Mouse (Mus musculus): ENCODE results near the gene Inpp5f. TPM values are rescaled to one million over a fixed set of nuclear protein-coding genes. Genes with fewer than 3 reads are reported as not detected.
"Not testable (repeated sequence)": the region's sequence is repeated elsewhere in the genome, so short reads cannot be mapped to it uniquely, and the experiment has no call there.

Inpp5f gene
- total RNA-seq (2015; ENCODE audit: low replicate concordance): 1.8 and 3.8 TPM in 2 replicates
- total RNA-seq (2017; ENCODE audit: low replicate concordance): 1.0 and 2.2 TPM in 2 replicates

DNA sequence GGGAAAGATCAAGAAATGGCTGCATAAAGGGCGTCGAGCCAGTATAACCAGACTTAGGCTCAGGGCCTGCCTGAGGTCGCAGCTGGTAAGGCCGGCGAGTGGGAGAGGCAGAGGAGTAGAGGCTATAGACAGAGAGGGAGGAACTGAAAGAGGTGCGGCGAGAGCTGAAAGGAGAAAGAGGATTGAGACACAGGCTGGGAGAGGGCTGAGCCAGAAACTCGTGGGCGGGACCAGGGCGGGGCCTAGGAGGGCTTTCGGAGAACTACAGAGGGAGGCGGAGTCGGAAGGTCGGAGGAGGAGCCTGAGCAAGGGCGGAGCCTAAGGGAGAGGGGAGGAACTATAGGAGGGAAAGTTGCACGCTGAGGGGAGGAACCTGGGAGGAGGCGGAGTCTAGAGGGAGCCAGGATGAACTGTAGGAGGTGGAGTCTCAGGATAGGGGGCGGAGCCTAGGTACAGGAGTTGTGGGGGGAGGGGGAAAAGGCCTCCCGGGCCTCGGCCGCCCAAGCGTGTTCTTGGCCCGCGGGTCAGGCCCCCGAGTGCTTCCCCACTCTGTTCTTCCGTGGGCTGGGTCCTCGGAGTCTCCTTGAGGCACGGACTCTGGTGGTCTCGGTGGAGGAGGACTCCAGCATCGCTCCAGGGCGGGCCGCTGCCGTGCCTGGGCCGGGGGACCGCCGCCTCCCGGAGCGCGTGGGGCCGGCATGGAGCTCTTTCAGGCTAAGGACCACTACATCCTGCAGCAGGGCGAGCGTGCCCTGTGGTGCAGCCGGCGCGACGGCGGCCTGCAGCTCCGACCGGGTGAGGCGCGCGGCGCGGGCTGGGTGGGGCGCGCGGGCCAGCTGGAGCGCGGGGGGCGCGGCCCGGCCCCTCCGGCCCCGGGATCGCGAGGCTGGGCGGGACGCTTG, at the start of gene Inpp5f:
Gene Inpp5f, plus strand, starts transcription at position 432 of the 902 bp plus-strand sequence.
- ATAC-seq (replicated peaks; ENCODE audit: low FRiP score, poor library complexity, severe bottlenecking): peak; percentile 98

DNA sequence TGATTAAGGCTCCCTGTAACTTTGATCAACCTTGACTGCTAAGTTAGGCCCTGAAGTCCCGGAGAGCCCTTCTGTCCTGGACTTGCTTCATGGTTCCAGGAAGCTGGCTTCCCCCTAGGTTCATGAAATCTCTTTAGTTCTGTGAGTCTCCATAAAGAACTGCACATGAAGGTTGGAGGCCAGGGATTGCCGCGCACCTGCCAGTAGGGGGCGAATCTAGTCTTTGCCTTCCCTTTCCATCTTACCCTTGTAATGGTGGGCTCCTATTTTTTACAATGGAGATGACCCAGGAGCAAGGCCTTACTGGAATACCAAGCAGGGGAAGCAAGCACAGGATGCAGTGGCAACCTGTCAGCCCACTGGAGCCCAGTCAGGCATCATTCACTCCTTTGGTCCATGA, 47.8 kb upstream of the Inpp5f start:
- ATAC-seq (replicated peaks; ENCODE audit: low FRiP score, poor library complexity, severe bottlenecking): no peak

DNA sequence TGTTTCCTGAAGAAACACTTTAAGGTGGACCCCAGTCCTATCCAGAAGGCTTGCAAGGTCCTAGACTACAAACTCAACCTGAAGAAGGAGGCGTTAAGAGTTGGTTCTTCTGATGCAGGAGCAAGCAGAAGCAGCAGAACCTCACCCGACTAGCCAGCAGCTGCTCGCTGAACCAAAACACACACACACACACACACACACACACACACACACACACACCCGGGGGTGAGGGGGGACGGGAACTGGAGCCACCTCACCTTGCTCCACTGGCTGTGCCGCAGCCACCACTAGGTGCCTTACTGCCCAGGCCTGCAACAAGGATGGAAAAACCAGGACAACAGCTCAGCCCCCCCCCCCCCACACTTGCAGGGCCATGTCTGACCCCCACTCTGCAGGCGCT, 44.8 kb upstream of the Inpp5f start:
- no peak for ATAC-seq (replicated peaks; ENCODE audit: low FRiP score, poor library complexity, severe bottlenecking)

DNA sequence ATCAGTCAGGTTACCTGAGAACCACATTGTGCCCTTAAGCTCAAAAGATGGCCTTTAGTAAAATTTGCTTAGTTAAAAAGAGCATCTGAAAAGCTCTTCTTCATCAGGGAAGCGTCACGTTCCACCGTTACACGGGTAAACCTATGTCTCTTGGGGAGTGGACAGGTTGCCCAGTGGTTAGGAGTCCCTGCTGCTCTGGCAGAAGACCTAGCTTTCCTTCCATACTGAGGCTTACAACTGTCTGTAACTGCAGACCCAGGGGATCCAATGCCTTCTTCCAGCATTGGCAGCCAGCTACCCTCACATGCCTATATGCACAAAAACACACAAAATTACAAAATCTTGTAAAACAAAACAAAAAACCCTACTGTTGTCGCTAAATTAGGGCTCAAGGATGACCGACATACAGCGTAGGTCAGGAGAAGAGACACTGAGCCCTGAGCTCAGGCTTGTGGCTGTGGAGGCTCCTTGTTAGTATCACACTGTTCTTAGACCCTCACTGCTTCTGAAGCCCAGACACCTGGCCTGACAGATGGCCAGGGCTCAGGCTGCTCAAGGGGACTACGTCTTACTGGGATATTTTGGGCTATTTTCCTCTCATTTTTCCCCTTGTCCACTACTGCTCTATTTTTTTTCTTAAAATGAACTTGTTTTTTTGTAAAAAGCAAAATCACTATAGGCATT, 43.4 kb upstream of the Inpp5f start:
- no peak for ATAC-seq (replicated peaks; ENCODE audit: low FRiP score, poor library complexity, severe bottlenecking)

DNA sequence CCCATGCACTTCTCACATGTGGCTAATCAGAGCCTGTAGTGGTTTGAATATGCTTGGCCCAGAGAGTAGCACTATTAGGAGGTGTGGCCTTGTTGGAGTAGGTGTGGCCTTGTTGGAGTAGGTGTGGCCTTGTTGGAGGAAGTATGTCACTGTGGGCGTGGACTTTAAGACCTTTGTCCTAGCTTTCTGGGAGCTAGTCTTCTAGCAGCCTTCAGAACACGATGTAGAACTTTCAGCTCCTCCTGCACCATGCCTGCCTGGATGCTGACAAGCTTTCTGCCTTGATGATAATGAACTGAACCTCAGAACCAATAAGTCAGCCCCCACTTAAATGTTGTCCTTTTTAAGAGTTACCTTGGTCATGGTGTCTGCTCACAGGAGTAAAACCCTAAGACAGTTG, 41.7 kb upstream of the Inpp5f start:
- ATAC-seq (replicated peaks; ENCODE audit: low FRiP score, poor library complexity, severe bottlenecking): not testable (repeated sequence)

DNA sequence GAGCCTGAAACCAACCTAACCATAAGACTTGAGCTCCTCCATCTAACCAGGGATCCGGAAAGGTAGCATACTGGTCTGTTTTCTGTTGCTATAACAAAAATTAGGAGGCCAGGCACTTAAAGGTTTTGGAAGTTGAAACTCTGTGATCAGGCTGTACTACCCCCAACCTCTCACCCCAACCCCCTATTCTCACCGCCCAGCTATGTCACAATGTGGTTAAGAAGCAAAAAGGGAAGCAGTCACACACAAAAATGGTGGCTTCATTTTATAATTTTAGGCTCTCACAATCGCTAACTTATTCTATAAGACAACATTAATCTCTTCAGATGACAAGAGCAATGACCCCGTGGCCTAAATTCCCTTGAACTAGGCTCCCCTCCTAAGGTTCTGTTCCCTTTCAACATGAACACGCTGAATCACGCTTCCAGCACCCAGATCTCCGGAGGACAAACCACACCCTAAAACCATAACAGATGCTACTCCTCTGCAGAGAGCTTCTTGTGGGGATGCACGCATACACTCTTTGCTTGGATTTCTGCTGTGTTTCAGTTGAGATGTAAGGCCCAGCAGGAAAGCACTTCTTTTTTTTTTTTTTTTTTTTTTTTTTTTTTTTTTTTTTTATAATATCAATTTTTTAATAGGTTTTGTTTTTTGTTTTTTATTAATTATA, 41.0 kb upstream of the Inpp5f start:
- ATAC-seq (replicated peaks; ENCODE audit: low FRiP score, poor library complexity, severe bottlenecking): no peak

DNA sequence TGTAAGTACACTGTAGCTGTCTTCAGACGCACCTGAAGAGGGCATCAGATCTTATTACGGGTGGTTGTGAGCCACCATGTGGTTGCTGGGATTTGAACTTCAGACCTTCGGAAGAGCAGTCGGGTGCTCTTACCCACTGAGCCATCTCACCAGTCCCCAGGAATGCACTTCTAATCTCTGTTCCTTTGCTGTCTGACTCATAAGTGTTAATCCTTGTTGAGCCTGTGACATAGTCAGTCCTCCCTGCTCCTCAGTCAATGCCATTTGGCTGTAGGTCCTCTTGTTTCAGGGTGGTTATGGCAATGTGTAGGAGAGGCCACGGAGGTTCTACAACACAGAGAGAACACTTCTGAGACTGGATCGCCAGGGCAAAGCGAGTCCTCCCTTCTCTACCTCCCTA, 40.5 kb upstream of the Inpp5f start:
- ATAC-seq (replicated peaks; ENCODE audit: low FRiP score, poor library complexity, severe bottlenecking): not testable (repeated sequence)

DNA sequence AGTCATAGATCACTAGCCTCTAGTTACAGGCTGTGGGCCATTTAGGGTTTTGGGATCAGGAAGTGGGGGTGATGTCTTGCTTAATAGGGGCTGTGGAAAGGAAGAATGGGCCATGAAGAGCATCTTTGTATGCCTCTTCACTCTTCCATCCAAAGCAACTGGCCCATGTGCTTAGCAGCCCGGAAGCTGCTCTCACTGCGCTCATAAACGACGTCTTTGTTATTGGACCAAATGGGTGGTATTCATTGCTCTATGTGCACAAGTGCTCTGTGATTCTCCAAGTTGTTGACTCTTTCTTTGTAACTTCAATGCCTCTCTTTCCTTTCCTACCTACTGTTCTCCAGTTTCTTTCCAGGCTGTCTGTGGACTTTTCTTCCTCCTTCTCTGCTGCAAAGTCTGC, 39.1 kb upstream of the Inpp5f start:
- no peak for ATAC-seq (replicated peaks; ENCODE audit: low FRiP score, poor library complexity, severe bottlenecking)

DNA sequence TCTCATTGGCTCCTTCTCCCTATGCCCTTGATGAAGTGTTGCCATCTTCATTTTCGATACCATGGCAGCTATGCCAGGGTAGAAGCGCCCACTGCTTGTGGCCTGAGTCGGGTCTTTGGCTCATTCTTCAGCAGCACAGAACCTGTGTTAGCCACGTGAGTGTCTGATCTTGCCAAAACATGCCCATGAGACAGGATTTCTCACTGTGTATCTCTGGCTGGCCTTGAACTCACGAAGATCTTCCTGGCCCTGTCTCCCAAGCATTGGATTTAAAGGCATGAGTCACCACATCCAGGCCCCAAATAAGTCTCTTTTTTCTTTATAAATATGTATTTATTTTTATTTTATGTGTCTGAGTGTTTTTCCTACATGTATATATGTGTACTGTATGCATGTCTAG, 35.9 kb upstream of the Inpp5f start:
- no peak for ATAC-seq (replicated peaks; ENCODE audit: low FRiP score, poor library complexity, severe bottlenecking)

DNA sequence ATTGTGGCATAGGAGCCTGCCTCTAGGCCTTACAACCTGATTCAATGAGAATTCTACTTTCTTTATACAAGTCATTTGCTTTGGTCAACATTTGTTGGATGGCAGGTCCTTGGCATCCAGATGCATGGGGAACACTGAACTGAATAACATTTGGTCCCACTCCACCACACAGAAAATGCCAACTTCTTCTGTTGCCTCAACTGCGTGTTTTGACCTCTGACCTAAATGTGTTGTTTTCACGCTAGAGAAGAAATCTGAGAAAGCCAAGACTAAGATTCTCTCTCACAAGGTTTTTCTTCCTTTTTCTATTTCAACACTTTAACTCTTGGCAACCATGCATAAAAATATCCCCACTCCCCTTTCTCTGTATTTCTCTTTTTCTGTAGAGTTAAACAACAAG, 35.3 kb upstream of the Inpp5f start:
- no peak for ATAC-seq (replicated peaks; ENCODE audit: low FRiP score, poor library complexity, severe bottlenecking)

DNA sequence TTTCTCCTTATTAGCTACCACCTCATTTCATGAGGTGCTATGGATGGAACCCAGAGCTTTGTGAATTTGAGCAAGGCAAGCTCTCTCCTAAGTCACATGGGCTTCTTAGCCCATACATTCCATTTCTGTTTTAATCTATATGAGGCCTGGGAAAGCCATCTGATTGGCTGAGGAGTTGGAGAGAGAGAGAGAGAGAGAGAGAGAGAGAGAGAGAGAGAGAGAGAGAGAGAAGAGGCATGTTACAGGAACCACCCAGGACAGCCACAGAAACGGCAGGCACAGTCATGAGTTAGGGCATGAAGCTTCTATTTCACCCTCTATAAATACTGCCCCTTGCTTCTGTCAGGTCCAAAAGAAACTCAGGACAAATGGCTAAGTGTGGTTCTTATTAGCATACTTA, 33.5 kb upstream of the Inpp5f start:
- no peak for ATAC-seq (replicated peaks; ENCODE audit: low FRiP score, poor library complexity, severe bottlenecking)

DNA sequence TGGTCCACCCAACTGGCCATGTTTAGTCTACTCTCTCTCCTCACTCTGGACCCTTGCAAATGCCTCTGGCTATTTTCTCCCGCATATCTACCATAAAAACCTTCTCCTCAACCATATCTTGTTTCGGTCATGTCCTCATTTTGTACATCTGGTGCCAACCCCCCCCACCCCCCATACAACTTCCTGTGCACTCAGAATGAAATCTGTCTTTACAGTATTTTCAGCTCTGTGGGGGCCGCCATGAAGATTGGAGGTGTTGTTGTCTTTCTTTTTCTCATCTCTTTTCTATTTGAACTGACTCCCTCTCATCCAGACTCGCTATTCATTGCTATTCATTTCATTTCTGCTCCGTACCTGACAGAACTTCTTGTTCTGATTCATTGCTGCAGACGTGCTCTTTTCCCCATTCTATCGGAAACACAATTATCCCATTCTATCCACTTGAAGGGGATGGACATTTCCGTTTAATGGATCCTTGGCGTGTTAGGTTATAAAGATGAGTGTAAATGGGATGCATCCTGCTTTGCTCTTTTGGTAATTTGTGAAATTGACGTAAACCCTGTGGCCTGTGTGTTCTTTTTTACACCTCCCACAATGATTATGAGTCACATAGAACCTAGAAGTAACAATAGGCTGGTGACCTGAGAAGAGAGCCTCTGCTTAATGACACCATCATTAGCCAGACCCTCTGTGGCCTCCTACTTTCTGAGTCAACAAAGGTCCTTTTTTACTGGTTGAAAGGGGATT, 32.8 kb upstream of the Inpp5f start:
- no peak for ATAC-seq (replicated peaks; ENCODE audit: low FRiP score, poor library complexity, severe bottlenecking)

DNA sequence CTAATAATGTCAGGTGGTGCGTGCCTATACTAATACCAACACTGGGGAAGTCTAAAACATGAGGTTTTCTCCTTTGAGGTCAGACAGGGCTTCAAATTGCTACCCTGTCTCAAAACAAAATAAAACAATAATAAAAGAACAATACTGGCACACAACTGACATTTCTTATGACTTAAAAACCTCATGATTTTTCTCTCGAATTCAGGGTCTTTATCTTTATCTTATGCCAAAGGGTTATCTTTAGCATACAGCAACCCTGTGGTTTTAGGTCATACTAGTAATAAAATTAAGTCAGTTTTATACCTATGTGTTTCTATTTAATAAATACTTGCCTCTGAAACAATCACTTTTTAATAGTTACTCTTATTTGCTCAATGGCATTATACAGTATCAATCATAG, 31.7 kb upstream of the Inpp5f start:
- no peak for ATAC-seq (replicated peaks; ENCODE audit: low FRiP score, poor library complexity, severe bottlenecking)

DNA sequence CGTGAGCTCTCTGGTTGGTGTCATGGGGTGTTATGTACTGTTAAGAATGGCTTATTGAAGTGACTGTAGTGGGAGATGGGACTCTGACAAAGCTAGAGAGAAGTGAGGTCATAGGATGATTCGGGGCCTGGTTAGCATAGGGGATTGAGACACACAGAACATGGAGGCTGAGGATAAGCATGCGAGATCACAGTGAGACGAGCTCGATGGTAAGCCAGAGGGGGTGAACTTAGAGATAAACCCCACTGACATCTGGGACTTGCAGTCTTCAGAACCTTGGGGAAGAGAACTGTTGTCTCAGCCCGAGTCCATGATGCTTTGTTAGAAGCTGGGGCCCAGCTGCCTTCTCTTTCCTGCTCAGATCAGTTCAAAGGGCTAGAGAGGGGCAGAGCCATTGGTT, 30.8 kb upstream of the Inpp5f start:
- no peak for ATAC-seq (replicated peaks; ENCODE audit: low FRiP score, poor library complexity, severe bottlenecking)

DNA sequence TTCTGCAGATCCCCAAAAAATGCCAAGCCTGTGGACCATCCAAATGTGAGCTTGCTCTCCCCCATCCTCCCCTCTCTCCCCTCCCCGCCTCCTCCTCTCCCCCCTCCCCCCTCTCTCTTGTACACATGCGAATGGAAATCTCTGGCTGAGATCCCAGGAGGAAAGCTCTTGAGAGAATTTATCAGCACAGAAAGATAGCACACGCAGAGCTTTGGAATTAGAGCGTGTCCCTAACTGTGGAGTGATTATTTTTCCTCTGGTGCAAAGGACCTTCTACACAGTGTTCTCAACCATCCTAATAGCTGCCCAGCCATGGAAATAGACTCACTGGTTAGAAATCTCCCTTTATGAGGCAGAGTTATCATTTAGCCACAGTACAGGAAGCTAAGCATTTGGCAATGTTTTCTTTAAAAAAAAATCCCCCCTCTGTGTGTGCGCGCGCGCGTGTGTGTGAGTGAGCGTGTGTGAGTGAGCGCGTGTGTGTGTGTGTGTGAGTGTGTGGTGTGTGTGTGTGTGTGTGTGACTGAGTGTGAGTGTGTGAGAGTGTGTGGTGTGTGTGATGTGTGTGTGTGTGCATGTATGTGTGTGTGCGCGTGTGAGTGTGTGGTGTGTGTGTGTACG, 29.2 kb upstream of the Inpp5f start:
- ATAC-seq (replicated peaks; ENCODE audit: low FRiP score, poor library complexity, severe bottlenecking): no peak

DNA sequence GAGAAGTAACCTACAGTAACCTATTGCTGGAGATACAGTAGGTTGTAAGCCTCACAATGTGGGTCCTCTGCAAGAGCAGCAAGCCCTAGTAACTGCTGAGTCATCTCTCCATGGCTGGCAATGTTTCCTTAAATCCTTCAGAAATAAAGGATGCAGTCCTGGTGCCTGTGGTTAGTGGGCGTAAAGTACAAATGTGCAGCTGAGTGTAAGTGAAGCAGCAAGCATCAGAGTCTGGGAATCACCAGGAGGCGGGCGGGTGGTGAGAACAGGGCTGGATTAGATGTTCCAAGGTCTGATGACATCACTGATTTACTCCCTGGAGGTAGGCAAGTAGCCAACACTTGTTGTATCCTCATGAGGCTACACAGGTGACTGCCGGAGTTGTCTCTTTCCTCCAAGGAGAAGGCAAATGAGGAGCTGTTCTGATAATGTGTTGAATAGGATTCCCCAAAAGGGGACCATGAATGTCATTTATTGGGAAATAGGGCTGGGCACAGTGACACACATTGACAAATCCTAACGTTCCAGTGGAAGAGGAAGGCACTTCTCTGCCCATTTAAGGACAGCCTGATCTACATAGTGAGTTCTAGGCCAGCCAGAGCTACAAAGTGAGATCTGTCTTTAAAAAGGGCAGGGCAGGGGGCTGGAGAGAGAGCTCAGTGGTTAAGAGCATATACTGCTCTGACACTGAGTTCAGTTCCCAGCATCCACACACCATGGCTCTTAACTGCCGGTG, 27.7 kb upstream of the Inpp5f start:
- no peak for ATAC-seq (replicated peaks; ENCODE audit: low FRiP score, poor library complexity, severe bottlenecking)

DNA sequence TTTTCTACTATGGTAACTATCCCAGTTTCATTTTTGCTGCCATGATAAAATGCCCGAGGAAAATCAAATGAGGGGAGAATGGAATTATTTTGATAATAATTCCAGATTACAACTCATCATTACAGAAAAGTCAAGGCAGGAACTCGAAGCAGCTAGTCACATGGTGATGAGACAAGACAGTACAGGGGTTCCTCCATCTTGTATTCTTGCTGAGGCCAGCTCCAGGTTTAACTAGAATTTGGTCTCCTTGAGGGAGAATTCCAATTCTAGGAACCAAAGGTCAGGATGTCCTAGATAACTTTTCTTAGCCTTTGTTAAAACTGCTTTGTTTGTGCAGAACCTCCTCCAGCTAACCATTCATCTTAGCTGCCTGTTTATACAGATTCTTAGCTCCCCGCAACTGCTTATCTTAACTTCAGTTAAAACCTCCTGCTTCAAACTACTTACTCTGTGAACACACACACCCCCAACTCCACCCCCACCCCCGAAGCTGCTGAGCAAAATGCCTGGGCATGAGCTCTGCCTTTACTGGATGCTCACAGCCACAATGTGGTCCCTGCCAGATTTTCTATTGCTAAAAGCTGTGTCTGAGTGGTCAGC, 23.7 kb upstream of the Inpp5f start:
- no peak for ATAC-seq (replicated peaks; ENCODE audit: low FRiP score, poor library complexity, severe bottlenecking)

DNA sequence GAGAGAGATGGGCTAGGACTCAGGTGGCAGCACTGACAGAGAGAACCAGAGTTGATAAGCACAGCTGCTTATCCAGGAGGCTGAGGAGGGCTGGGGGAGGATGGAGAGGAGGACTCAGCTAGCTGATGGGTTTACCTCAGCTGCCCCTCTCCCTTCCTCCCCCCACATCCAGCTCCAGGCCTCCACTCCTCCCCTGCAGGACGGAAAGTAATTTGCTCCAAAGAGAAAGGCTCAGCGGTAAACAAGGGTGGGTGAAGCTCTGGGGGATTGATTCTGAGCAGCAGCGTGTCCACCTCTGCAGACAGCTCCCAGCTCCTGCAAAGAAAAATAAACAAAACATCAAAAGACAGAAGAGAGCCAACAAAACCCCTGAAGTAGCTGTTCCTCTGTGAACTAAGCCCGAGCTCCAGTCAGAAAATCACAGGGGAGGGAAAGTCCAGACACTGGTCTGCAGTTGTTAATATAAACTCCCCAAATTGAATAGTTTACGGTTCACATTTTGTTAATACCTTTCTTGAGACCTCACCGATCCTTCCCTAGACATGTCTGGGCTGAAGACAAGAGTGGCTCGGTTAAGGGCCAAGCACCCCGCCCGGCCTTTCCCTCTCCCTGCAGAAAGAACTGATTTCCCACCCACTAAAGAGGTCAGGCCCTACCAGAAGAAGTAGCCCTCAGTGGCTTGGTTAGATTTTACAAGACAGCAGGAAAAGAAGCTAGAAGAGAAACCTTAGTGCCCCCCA, 19.6 kb upstream of the Inpp5f start:
- ATAC-seq (replicated peaks; ENCODE audit: low FRiP score, poor library complexity, severe bottlenecking): 0 out of 2 replicates have a peak, but pooled peaks have one; percentile 34

All from erythroid progenitor cell, adult 5-6 weeks (primary cell).